Mouse (Mus musculus): ENCODE measurements at regions not wholly inside any gene's neighbourhood (a gene's known extent, or its start where the extent isn't known, plus 50 kb on each side); places are given as distances from the start of the nearest gene placed in this dataset.

- Histone ChIP-seq H3K27me3 (ENCODE audit: insufficient read depth, low read length) (peaks cover 6% of the 10 kb centered on the region; the same call in 1 of the 2 replicates), H3K4me1 (ENCODE audit: insufficient read depth, low read depth, low read length) (no peaks in the 10 kb centered on the region), H3K36me3 (replicated peaks) (no peaks in the 10 kb centered on the region), H3K9me3 (replicated peaks) (no peaks in the 10 kb centered on the region), H3K4me3 (ENCODE audit: low read depth, low read length) (no peak overlapping the region)
- DNase-seq (ENCODE audit: low spot score): no peak
- ATAC-seq (ENCODE audit: extremely low read depth, insufficient number of reproducible peaks, low FRiP score, poor library complexity, severe bottlenecking): no peak
- no peak for TF ChIP-seq GATA2 (IDR thresholded peaks at IDR 0.05; ENCODE audit: borderline replicate concordance, low read depth, low read length)
Observed at GRCm38 (mm10) chr2:28362199-28362598, 84.4 kb upstream of the Ppp1r26 start.

DNA sequence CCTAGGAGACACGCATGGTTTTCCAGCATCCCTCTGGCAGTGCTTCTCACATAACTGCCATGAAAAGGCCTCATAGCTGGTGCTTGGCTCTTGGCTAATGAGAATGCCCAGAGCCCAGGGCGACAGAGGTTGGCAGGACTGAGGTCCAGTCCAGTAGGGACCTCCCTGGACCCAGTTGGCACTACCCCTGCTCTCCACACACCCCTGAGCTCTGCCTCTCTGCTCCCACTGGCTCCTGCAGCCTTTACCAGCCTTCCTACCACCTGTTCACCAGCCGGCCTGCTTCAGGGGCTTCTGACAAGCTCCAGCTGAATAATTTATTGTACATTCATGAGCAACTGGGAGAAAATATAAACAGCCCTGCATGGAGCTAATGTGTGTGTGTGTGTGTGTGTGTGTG is 82.0 kb upstream of the Ppp1r26 start:
- DNase-seq (ENCODE audit: low spot score) (no peak), ATAC-seq (ENCODE audit: extremely low read depth, insufficient number of reproducible peaks, low FRiP score, poor library complexity, severe bottlenecking) (no peak)
- no peaks in the 10 kb centered on the region for H3K4me1 ChIP-seq (ENCODE audit: insufficient read depth, low read depth, low read length)
- no peaks in the 10 kb centered on the region for H3K36me3 ChIP-seq (replicated peaks)
- H3K4me3 ChIP-seq (ENCODE audit: low read depth, low read length): no peak overlapping the region
- peaks cover 11% of the 10 kb centered on the region for H3K27me3 ChIP-seq (ENCODE audit: insufficient read depth, low read length)
- no peak for TF ChIP-seq CTCF (IDR thresholded peaks at IDR 0.05; ENCODE audit: low read depth, low read length)
- TF ChIP-seq TAL1 (conservative IDR thresholded peaks at IDR 0.05; ENCODE audit: low read depth, low read length): no peak
- TF ChIP-seq GATA1 (IDR thresholded peaks at IDR 0.05; ENCODE audit: borderline replicate concordance, low read length): no peak
- no peaks in the 10 kb centered on the region for H3K9me3 ChIP-seq (replicated peaks)

DNA sequence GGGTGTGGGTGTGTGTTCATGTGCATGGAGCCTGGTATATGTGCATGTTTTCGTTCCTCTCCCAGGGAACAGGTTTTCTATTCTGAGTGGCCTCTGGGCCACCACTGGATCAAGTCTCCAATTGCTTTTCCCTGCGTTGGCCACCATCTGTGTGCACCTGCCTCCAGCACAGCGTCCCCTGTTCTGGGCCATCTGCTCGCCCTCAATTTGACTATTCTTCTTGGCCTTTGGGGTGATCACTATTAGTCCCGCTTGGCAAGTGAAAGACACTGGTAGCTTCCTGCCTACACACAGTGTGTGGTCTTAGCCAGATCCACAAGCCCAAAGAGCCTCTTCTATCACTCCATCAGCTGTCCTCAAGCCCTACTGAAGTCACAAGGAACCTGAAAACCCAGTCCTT is 80.8 kb upstream of the Ppp1r26 start:
- no peak overlapping the region for H3K4me3 ChIP-seq (ENCODE audit: low read depth, low read length)
- H3K36me3 ChIP-seq (replicated peaks): no peaks in the 10 kb centered on the region
- no peak for TF ChIP-seq GATA2 (IDR thresholded peaks at IDR 0.05; ENCODE audit: borderline replicate concordance, low read depth, low read length)
- TF ChIP-seq CTCF (IDR thresholded peaks at IDR 0.05; ENCODE audit: low read depth, low read length): no peak
- no peak for TF ChIP-seq GATA1 (IDR thresholded peaks at IDR 0.05; ENCODE audit: borderline replicate concordance, low read length)
- no peak for TF ChIP-seq TAL1 (conservative IDR thresholded peaks at IDR 0.05; ENCODE audit: low read depth, low read length)
- TF ChIP-seq POLR2AphosphoS5 (IDR thresholded peaks at IDR 0.05; ENCODE audit: insufficient replicate concordance, low read depth, low read length): no peak
- no peaks in the 10 kb centered on the region for H3K9me3 ChIP-seq (replicated peaks)
- peaks cover 17% of the 10 kb centered on the region for H3K27me3 ChIP-seq (ENCODE audit: insufficient read depth, low read length)
- no peak for ATAC-seq (ENCODE audit: extremely low read depth, insufficient number of reproducible peaks, low FRiP score, poor library complexity, severe bottlenecking)
- DNase-seq (ENCODE audit: low spot score): no peak
- H3K4me1 ChIP-seq (ENCODE audit: insufficient read depth, low read depth, low read length): no peaks in the 10 kb centered on the region

DNA sequence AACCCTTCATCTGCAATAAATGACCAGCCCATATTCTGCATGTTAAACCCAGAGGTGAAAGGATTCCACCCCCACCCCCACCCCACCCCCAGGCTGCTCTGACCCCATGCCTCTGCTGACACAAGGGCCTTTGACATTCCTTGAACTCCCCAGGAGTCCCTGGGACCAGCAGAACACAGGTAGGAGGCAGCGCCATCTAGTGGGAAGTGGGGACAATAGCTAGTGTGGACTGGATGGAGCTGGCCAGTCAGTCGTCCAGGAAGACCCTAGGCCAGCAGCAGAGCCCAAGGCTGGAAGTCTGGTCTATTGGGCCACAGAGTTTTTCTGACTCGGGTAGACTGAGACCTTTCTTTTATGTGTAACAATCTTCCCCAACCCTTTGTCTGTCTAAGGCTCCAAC is 71.8 kb upstream of the Ppp1r26 start:
- ATAC-seq (ENCODE audit: extremely low read depth, insufficient number of reproducible peaks, low FRiP score, poor library complexity, severe bottlenecking) (no peak), DNase-seq (ENCODE audit: low spot score) (peak; percentile 44)
- TF ChIP-seq CTCF (IDR thresholded peaks at IDR 0.05; ENCODE audit: low read depth, low read length) (peak; percentile 59), GATA1 (IDR thresholded peaks at IDR 0.05; ENCODE audit: borderline replicate concordance, low read length) (no peak), POLR2AphosphoS5 (IDR thresholded peaks at IDR 0.05; ENCODE audit: insufficient replicate concordance, low read depth, low read length) (no peak), TAL1 (conservative IDR thresholded peaks at IDR 0.05; ENCODE audit: low read depth, low read length) (no peak), GATA2 (IDR thresholded peaks at IDR 0.05; ENCODE audit: borderline replicate concordance, low read depth, low read length) (no peak)
- Histone ChIP-seq H3K27me3 (ENCODE audit: insufficient read depth, low read length) (peaks cover 23% of the 10 kb centered on the region), H3K36me3 (replicated peaks) (no peaks in the 10 kb centered on the region), H3K4me1 (ENCODE audit: insufficient read depth, low read depth, low read length) (peaks cover 4% of the 10 kb centered on the region; the same call in 1 of the 2 replicates), H3K9me3 (replicated peaks) (no peaks in the 10 kb centered on the region), H3K4me3 (ENCODE audit: low read depth, low read length) (no peak overlapping the region)

DNA sequence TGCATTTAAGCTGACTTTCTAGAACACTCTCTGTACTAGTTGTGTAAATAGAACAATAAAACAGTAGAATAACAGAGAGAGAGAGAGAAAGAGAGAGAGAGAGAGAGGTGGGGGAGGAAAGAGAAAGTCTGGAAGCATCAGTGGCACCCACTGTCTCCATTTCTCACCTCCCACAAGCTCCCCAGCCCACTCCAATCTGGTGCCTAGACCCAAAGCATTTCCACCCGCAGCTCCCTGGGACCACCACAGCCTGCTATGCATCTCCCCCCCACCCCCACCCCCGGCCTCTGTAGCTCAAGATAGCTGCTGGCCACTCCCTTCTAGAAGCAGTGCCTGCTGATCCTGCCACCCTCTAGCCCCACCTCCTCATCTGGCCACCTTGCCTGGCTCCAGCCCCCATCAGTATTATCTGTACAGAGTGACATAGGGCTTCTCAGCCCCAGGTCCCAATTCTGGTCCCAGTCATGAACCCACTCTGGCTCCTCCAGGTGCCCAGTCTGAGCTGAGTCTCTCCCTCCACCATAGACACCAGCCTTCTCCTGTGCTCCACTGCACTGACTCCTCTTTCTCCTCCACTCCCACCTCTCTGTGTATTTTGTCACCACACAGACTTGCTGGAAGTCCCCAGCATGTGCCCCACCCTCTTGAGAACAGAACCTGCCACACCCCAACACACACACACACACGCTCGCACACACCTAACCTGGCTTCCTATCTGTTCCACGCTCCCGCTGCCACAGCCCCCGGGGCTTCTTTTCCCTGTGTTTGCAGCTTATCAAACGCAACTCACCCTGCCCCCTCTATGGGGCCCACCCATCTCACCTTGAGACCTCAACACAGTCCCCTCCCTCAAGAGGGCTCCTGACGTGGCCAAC is 68.4 kb upstream of the Ppp1r26 start:
- ATAC-seq (ENCODE audit: extremely low read depth, insufficient number of reproducible peaks, low FRiP score, poor library complexity, severe bottlenecking): no peak
- H3K4me1 ChIP-seq (ENCODE audit: insufficient read depth, low read depth, low read length): peaks cover 4% of the 10 kb centered on the region; the same call in 1 of the 2 replicates
- H3K27me3 ChIP-seq (ENCODE audit: insufficient read depth, low read length): peaks cover 13% of the 10 kb centered on the region
- no peaks in the 10 kb centered on the region for H3K9me3 ChIP-seq (replicated peaks)
- no peak for TF ChIP-seq CTCF (IDR thresholded peaks at IDR 0.05; ENCODE audit: low read depth, low read length)
- TF ChIP-seq GATA1 (IDR thresholded peaks at IDR 0.05; ENCODE audit: borderline replicate concordance, low read length): no peak
- TF ChIP-seq POLR2AphosphoS5 (IDR thresholded peaks at IDR 0.05; ENCODE audit: insufficient replicate concordance, low read depth, low read length): no peak
- TF ChIP-seq GATA2 (IDR thresholded peaks at IDR 0.05; ENCODE audit: borderline replicate concordance, low read depth, low read length): no peak
- no peak for TF ChIP-seq TAL1 (conservative IDR thresholded peaks at IDR 0.05; ENCODE audit: low read depth, low read length)
- H3K36me3 ChIP-seq (replicated peaks): no peaks in the 10 kb centered on the region
- no peak for DNase-seq (ENCODE audit: low spot score)
- no peak overlapping the region for H3K4me3 ChIP-seq (ENCODE audit: low read depth, low read length)

DNA sequence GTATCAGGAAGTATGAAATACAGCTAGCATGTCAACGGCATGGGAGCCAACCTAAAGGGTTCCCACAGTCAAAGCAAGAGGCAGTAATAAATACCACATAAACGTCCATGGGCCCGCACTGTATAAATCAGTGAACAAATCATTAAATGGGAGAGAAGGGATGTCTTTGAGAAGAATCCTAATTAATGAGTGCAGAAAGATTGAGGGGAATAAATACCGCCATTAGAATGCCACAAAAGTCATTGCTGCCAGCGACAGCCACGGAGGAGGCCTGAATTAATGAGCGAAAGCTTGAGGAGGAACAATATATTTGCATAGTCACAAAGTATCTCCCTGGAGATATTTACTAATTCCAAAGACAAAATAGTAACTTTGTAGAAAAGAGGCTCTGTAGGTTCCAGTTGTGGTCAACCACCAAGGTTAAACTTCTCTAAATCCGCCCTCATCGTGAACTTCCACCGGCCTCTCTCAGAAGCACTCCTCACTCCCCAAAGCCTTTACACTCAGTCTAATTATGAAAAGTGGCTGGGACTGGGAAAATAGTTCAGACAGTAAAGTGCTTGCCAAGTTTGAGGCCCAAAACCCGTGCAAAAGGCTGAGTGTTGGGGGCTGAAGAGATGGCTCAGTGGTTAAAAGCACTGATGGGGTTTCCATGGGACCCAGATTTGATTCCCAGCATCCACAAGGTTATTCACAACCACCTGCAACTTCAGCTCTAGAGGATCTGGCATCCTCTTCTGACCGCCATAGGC is 64.4 kb upstream of the Ppp1r26 start:
- no peak for TF ChIP-seq GATA2 (IDR thresholded peaks at IDR 0.05; ENCODE audit: borderline replicate concordance, low read depth, low read length)
- no peak for TF ChIP-seq TAL1 (conservative IDR thresholded peaks at IDR 0.05; ENCODE audit: low read depth, low read length)
- no peak for TF ChIP-seq CTCF (IDR thresholded peaks at IDR 0.05; ENCODE audit: low read depth, low read length)
- TF ChIP-seq POLR2AphosphoS5 (IDR thresholded peaks at IDR 0.05; ENCODE audit: insufficient replicate concordance, low read depth, low read length): no peak
- TF ChIP-seq GATA1 (IDR thresholded peaks at IDR 0.05; ENCODE audit: borderline replicate concordance, low read length): no peak
- H3K9me3 ChIP-seq (replicated peaks): no peaks in the 10 kb centered on the region
- H3K4me1 ChIP-seq (ENCODE audit: insufficient read depth, low read depth, low read length): peaks cover 4% of the 10 kb centered on the region; the same call in 1 of the 2 replicates
- peaks cover 10% of the 10 kb centered on the region for H3K27me3 ChIP-seq (ENCODE audit: insufficient read depth, low read length)
- ATAC-seq (ENCODE audit: extremely low read depth, insufficient number of reproducible peaks, low FRiP score, poor library complexity, severe bottlenecking) (no peak), DNase-seq (ENCODE audit: low spot score) (no peak)
- H3K36me3 ChIP-seq (replicated peaks): no peaks in the 10 kb centered on the region
- no peak overlapping the region for H3K4me3 ChIP-seq (ENCODE audit: low read depth, low read length)
